Mouse (Mus musculus): ENCODE data around the gene Mpst. TPM values are rescaled to one million over a fixed set of nuclear protein-coding genes. Genes with fewer than 3 reads are reported as not detected.

Gene Mpst
- polyA plus RNA-seq, 1 experiment = 67.2 TPM

DNA sequence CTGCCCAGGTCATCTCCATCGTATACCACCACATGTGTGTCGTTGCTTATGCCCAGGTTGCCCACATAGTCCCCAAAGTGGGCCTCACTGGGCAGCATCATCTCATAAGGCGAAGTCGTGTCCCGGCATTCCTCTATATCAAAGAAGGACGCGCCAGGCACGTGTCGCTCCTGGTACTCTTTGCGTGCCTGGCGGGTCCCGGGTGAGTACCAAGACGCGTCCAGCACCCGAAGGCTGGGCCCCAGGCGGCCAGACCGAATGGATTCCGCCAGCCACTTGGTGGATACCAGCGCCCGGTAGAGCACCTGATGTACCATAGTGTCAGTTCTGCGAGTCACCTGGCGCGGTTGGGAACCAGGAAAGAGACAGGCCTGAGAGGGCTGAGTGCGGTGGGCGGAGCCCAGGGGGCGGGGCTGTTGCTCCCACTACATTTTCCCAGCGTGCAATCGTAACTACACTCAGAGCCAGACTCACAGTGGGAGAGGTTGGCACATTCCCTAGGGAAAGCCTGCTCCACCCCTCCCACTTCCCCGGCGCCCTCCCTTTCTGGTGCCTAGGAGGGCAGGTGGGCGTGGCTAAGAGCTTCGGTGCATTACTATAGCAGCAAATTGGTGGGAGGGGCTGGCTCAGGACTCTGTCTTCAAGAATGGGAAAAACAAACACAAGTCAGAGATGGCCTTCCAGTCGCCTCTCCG lies 552 bp upstream of the Mpst start, which contains the start of gene Tst:
Gene Tst (minus strand): TSS at position 391 of the 695 bp plus-strand sequence.
- H3K27me3 ChIP-seq (ENCODE audit: control insufficient read depth, insufficient read depth, low read length) = no peaks in the 10 kb centered on the region
- peak within 1 kb of the TSS; percentile 97 for H3K4me3 ChIP-seq (replicated peaks; ENCODE audit: insufficient read depth, low read depth, low read length)
- DNase-seq = peak; percentile 85 to 88
- H3K4me1 ChIP-seq (ENCODE audit: control insufficient read depth, insufficient read depth, low read length) = peaks cover 3% of the 10 kb centered on the region; the same call in 1 of the 2 replicates
- peak within 1 kb of the TSS; percentile 97 for H3K27ac ChIP-seq (ENCODE audit: insufficient read depth, low read length)
- WGBS = 1% methylated on average over 34 of the region's 34 CpGs
- no peak for TF ChIP-seq POLR2A (IDR thresholded peaks at IDR 0.05; ENCODE audit: borderline replicate concordance, insufficient read depth, low read length)
- no peak for TF ChIP-seq CTCF (IDR thresholded peaks at IDR 0.05; ENCODE audit: borderline replicate concordance, insufficient read depth, low read depth, low read length)

GRCm38 (mm10) chr15:78409570-78410052 lies 3.4 kb downstream of the Mpst start:
- Histone ChIP-seq H3K4me1 (ENCODE audit: control insufficient read depth, insufficient read depth, low read length) (no peaks in the 10 kb centered on the region), H3K27me3 (ENCODE audit: control insufficient read depth, insufficient read depth, low read length) (no peaks in the 10 kb centered on the region), H3K4me3 (replicated peaks; ENCODE audit: insufficient read depth, low read depth, low read length) (no peak overlapping the region), H3K27ac (ENCODE audit: insufficient read depth, low read length) (no peak overlapping the region)
- no peak for DNase-seq
- TF ChIP-seq POLR2A (IDR thresholded peaks at IDR 0.05; ENCODE audit: borderline replicate concordance, insufficient read depth, low read length) (no peak), CTCF (IDR thresholded peaks at IDR 0.05; ENCODE audit: borderline replicate concordance, insufficient read depth, low read depth, low read length) (no peak)
- 66% methylated on average over 12 of the region's 12 CpGs for WGBS

DNA sequence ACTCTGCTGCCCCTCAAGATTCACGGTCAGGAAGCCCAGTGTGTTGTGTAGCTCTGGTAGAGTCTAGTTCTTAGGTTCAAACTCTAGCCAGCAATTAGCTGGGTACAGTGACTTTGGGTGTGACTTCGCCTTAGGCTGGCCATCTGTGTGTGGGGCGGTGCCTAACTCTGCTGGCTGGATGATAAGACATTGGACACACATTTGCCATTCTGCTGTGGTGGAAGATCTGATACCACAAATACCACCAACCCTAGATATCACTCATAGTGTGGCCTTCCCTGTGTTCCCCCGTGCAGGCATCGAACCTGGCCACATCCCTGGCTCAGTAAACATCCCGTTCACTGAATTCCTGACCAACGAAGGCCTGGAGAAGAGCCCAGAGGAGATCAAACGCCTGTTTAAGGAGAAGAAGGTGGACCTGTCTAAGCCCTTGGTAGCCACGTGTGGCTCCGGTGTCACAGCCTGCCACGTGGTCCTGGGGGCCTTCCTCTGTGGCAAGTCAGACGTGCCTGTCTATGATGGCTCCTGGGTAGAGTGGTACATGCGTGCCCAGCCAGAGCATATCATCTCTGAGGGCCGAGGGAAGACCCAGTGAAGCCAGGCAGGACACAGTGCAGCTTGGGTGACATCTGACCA lies 7.0 kb downstream of the Mpst start:
- Histone ChIP-seq H3K27ac (ENCODE audit: insufficient read depth, low read length) (no peak overlapping the region), H3K27me3 (ENCODE audit: control insufficient read depth, insufficient read depth, low read length) (no peaks in the 10 kb centered on the region), H3K4me3 (replicated peaks; ENCODE audit: insufficient read depth, low read depth, low read length) (no peak overlapping the region), H3K4me1 (ENCODE audit: control insufficient read depth, insufficient read depth, low read length) (no peaks in the 10 kb centered on the region)
- TF ChIP-seq POLR2A (IDR thresholded peaks at IDR 0.05; ENCODE audit: borderline replicate concordance, insufficient read depth, low read length) (no peak), CTCF (IDR thresholded peaks at IDR 0.05; ENCODE audit: borderline replicate concordance, insufficient read depth, low read depth, low read length) (no peak)
- WGBS = 79% methylated on average over 14 of the region's 14 CpGs
- DNase-seq = no peak

DNA sequence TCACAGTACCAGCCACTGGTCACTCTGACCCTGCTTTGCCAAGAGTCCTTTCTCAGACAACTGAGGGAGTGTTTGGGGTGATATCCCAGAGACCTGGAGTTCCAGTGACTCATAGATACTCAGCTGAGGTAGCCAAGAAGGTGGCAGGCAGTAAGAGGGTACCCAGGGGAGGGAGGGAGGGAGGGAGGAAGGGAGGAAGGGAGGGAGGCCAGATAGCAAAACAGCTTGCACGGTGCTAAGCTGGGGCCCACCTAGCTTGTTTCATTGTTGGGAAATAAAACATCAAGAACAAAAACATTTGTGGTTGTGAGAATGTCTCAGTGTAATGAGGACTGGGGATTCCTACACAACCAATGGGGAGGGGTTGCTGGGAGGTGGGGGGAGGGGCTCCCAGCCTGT lies 7.5 kb downstream of the Mpst start:
- TF ChIP-seq CTCF (IDR thresholded peaks at IDR 0.05; ENCODE audit: borderline replicate concordance, insufficient read depth, low read depth, low read length) (no peak), POLR2A (IDR thresholded peaks at IDR 0.05; ENCODE audit: borderline replicate concordance, insufficient read depth, low read length) (no peak)
- Histone ChIP-seq H3K4me1 (ENCODE audit: control insufficient read depth, insufficient read depth, low read length) (no peaks in the 10 kb centered on the region), H3K27ac (ENCODE audit: insufficient read depth, low read length) (no peak overlapping the region), H3K27me3 (ENCODE audit: control insufficient read depth, insufficient read depth, low read length) (no peaks in the 10 kb centered on the region), H3K4me3 (replicated peaks; ENCODE audit: insufficient read depth, low read depth, low read length) (no peak overlapping the region)
- WGBS = 44% methylated on average over 1 of the region's 1 CpGs
- DNase-seq = no peak

GRCm38 (mm10) chr15:78414157-78414556 lies 7.9 kb downstream of the Mpst start:
- 94% methylated on average over 8 of the region's 8 CpGs for WGBS
- TF ChIP-seq POLR2A (IDR thresholded peaks at IDR 0.05; ENCODE audit: borderline replicate concordance, insufficient read depth, low read length) (no peak), CTCF (IDR thresholded peaks at IDR 0.05; ENCODE audit: borderline replicate concordance, insufficient read depth, low read depth, low read length) (no peak)
- Histone ChIP-seq H3K4me1 (ENCODE audit: control insufficient read depth, insufficient read depth, low read length) (no peaks in the 10 kb centered on the region), H3K4me3 (replicated peaks; ENCODE audit: insufficient read depth, low read depth, low read length) (no peak overlapping the region), H3K27ac (ENCODE audit: insufficient read depth, low read length) (no peak overlapping the region), H3K27me3 (ENCODE audit: control insufficient read depth, insufficient read depth, low read length) (no peaks in the 10 kb centered on the region)
- no peak for DNase-seq

DNA sequence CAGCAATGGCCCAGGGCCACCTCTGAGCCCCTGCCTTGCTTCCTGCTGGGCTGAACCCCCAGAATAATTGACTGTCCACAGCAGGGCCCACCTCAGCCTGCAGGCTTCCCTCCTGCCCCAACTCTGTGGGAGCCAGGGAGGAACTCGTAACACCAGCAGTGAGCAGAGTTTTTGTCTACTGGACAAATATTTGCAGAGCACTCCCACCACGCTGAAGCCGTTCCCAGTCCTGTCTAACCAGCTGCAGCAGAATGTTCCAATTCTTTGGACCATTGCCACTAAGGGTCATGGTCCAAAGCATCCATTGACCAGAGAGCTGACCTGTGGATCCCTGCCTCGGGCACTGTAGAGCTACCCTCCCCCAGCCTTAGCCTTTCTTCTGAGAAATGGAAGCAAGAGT lies 10.7 kb downstream of the Mpst start:
- H3K4me3 ChIP-seq (replicated peaks; ENCODE audit: insufficient read depth, low read depth, low read length) = no peak overlapping the region
- no peaks in the 10 kb centered on the region for H3K4me1 ChIP-seq (ENCODE audit: control insufficient read depth, insufficient read depth, low read length)
- TF ChIP-seq CTCF (IDR thresholded peaks at IDR 0.05; ENCODE audit: borderline replicate concordance, insufficient read depth, low read depth, low read length) (no peak), POLR2A (IDR thresholded peaks at IDR 0.05; ENCODE audit: borderline replicate concordance, insufficient read depth, low read length) (no peak)
- no peak overlapping the region for H3K27ac ChIP-seq (ENCODE audit: insufficient read depth, low read length)
- no peaks in the 10 kb centered on the region for H3K27me3 ChIP-seq (ENCODE audit: control insufficient read depth, insufficient read depth, low read length)
- 40% methylated on average over 4 of the region's 4 CpGs for WGBS
- no peak for DNase-seq

GRCm38 (mm10) chr15:78420395-78420794 lies 14.2 kb downstream of the Mpst start:
- TF ChIP-seq CTCF (IDR thresholded peaks at IDR 0.05; ENCODE audit: borderline replicate concordance, insufficient read depth, low read depth, low read length) (no peak), POLR2A (IDR thresholded peaks at IDR 0.05; ENCODE audit: borderline replicate concordance, insufficient read depth, low read length) (no peak)
- no peak for DNase-seq

More at GRCm38 (mm10) chr15:78420395-78420794, 14.2 kb downstream of the Mpst start:
- 79% methylated on average over 13 of the region's 13 CpGs for WGBS
- H3K4me1 ChIP-seq (ENCODE audit: control insufficient read depth, insufficient read depth, low read length) = no peaks in the 10 kb centered on the region
- no peak overlapping the region for H3K27ac ChIP-seq (ENCODE audit: insufficient read depth, low read length)
- H3K4me3 ChIP-seq (replicated peaks; ENCODE audit: insufficient read depth, low read depth, low read length) = no peak overlapping the region
- H3K27me3 ChIP-seq (ENCODE audit: control insufficient read depth, insufficient read depth, low read length) = no peaks in the 10 kb centered on the region

Measured in cerebellum, adult 2 months (tissue).